Mouse (Mus musculus) liver, postnatal 0 days (tissue): ENCODE measurements around the gene Psmb8. TPM values are rescaled to one million over a fixed set of nuclear protein-coding genes. Genes with fewer than 3 reads are reported as not detected.
A peak's percentile ranks its signal among the peaks of the same experiment; 100 is the strongest.

Experiments
- ATAC-seq: fragments of 200-750 bp; cut with Nextera tagmentation; 2 replicates; pipeline ENCODE4 v1.8.0; 2017; ENCODE audit warnings: mild to moderate bottlenecking, moderate library complexity
- DNase-seq: peaks from one replicate; pipeline ENCODE4 v3.0.0-alpha.2; 2016
- H3K27ac ChIP-seq: fragments of 300-500 bp; sonication (generic); 2 replicates; pipeline ENCODE4 v1.5.1; 2014; ENCODE audit warnings: antibody characterized with exemption, moderate library complexity, mild to moderate bottlenecking, low read depth
- H3K27me3 ChIP-seq: fragments of 300-500 bp; sonication (generic); 2 replicates; pipeline ENCODE4 v1.6.1; 2014; ENCODE audit warnings: low read length, control low read depth, mixed read lengths; ENCODE audit not compliant: insufficient read depth
- H3K36me3 ChIP-seq: fragments of 300-500 bp; sonication (generic); replicated peaks from 2 replicates; pipeline ENCODE4 v1.6.1; 2014; ENCODE audit warnings: mild to moderate bottlenecking, control low read depth, low read length, moderate library complexity, mixed read lengths; ENCODE audit not compliant: insufficient read depth
- H3K4me1 ChIP-seq: fragments of 300-500 bp; sonication (generic); 2 replicates; pipeline ENCODE4 v1.6.1; 2014; ENCODE audit warnings: antibody characterized with exemption, mild to moderate bottlenecking, control low read depth; ENCODE audit not compliant: insufficient read depth
- H3K4me2 ChIP-seq: fragments of 300-500 bp; sonication (generic); 2 replicates; pipeline ENCODE4 v1.6.1; 2014; ENCODE audit warnings: low read depth, mild to moderate bottlenecking, low read length, moderate library complexity, mixed read lengths
- H3K4me3 ChIP-seq: fragments of 300-500 bp; sonication (generic); 2 replicates; pipeline ENCODE4 v1.5.1; 2014; ENCODE audit warnings: low read depth, low read length
- H3K9ac ChIP-seq: fragments of 300-500 bp; sonication (generic); replicated peaks from 2 replicates; pipeline ENCODE4 v1.6.1; 2014; ENCODE audit warnings: mild to moderate bottlenecking, moderate library complexity
- H3K9me3 ChIP-seq: fragments of 300-500 bp; sonication (generic); 2 replicates; pipeline ENCODE4 v1.6.1; 2016; ENCODE audit warnings: mild to moderate bottlenecking, control low read depth, low read length, mixed read lengths
- CTCF ChIP-seq: sonication (generic); IDR thresholded peaks from 2 replicates; pipeline ENCODE4 v1.5.1; 2016; ENCODE audit warnings: antibody characterized with exemption, low read depth
- EP300 ChIP-seq: IDR thresholded peaks from 2 replicates; pipeline ENCODE4 v1.6.1; 2016; ENCODE audit warnings: antibody characterized with exemption, low read depth, mild to moderate bottlenecking
- WGBS: fragments of 180-500 bp; shearing (Covaris S2); extraction: QIAGEN DNeasy Blood & Tissue Kit; methylation state at CpG from one replicate; pipeline ENCODE4 v1.1.7; 2014; ENCODE audit not compliant: insufficient replicate concordance; 5-methylcytosine and 5-hydroxymethylcytosine counted together
- polyA plus RNA-seq: library from polyadenylated mRNA; unstranded; fragments of >200 nt; fragmentation: Nextera tagmentation; extraction: Ambion mirVana; gene quantifications from 2 replicates; pipeline ENCODE4 v1.2.1, GENCODE M21; 2015

Gene Psmb8
- polyA plus RNA-seq, 1 experiment from 2014 or later: 49.7 TPM

DNA sequence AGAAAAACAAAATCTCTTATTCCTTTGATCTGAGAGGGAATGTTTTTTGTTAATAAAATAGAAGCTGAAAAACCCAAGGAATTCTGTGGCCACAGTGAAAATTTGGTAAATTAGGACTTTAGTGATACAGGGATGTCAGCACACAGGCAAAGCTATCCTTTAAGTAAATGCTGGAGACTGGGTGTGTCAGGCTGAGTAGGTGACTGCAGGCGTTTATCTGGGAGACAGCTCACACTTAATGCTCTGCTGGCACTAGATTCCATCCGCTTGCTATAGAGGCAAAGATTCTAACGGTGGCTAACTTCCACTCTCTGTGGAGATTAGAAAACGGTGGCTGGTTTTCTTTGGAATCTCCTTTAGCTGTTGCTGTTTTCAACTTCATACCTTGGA, 27.0 kb upstream of the Psmb8 start:
- peak overlapping the region; percentile 68; the same call in 1 of the 2 replicates for H3K4me2 ChIP-seq
- DNase-seq (no peak), ATAC-seq (peak; percentile 35)
- 8% methylated on average over 4 of the region's 4 CpGs for WGBS
- H3K4me3 ChIP-seq: no peak overlapping the region
- no peak overlapping the region for H3K9ac ChIP-seq
- H3K9me3 ChIP-seq: no peaks in the 10 kb centered on the region
- TF ChIP-seq CTCF (no peak), EP300 (no peak)
- H3K27ac ChIP-seq: no peak overlapping the region
- H3K27me3 ChIP-seq: no peaks in the 10 kb centered on the region
- H3K36me3 ChIP-seq: no peaks in the 10 kb centered on the region
- peaks cover 3% of the 10 kb centered on the region for H3K4me1 ChIP-seq

GRCm38 (mm10) chr17:34170877-34171498, 26.5 kb upstream of the Psmb8 start:
- peak; percentile 86 for DNase-seq
- peak overlapping the region; percentile 68 for H3K4me2 ChIP-seq

GRCm38 (mm10) chr17:34172528-34172927, 25.0 kb upstream of the Psmb8 start:
- no peaks in the 10 kb centered on the region for H3K36me3 ChIP-seq
- H3K27ac ChIP-seq: no peak overlapping the region
- no peaks in the 10 kb centered on the region for H3K9me3 ChIP-seq
- ATAC-seq: no peak
- peak; percentile 43; the same call in 1 of the 2 replicates for TF ChIP-seq CTCF
- no peak for TF ChIP-seq EP300
- H3K27me3 ChIP-seq: no peaks in the 10 kb centered on the region
- H3K9ac ChIP-seq: no peak overlapping the region
- no peak overlapping the region for H3K4me3 ChIP-seq
- peaks cover 3% of the 10 kb centered on the region for H3K4me1 ChIP-seq
- WGBS: 95% methylated on average over 5 of the region's 5 CpGs
- no peak overlapping the region for H3K4me2 ChIP-seq
- no peak for DNase-seq

More at GRCm38 (mm10) chr17:34170877-34171498, 26.5 kb upstream of the Psmb8 start:
- peak overlapping the region; percentile 40; the same call in 1 of the 2 replicates for H3K27ac ChIP-seq
- peaks cover 3% of the 10 kb centered on the region for H3K4me1 ChIP-seq
- no peaks in the 10 kb centered on the region for H3K9me3 ChIP-seq
- 0 out of 2 replicates have a peak overlapping the region, but pooled peaks have one; percentile 21 for H3K9ac ChIP-seq
- WGBS: 14% methylated on average over 13 of the region's 13 CpGs
- H3K4me3 ChIP-seq: peak overlapping the region; percentile 28
- peak; percentile 78 for ATAC-seq
- H3K27me3 ChIP-seq: no peaks in the 10 kb centered on the region
- no peaks in the 10 kb centered on the region for H3K36me3 ChIP-seq
- no peak for TF ChIP-seq EP300
- TF ChIP-seq CTCF: peak; percentile 97

DNA sequence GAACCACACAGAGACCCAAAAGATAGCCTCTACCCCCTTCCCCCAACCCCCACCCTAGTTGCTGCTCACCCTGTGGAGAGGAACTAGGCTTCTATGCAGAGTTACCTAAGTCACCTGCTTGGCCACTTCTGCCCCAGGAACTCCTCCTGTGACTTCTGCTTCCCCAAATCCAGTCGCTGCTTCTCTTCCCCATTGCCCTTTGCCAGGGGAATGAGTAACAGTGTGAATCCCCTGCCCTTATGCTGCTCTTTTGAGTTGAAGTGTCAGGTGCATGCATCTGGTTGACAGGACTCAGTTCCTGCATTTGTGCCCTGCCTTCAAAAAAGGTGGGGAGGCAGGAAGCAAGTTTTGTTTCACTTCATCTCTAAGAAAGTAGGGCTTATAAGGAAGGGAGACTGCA, 23.4 kb upstream of the Psmb8 start:
- WGBS: 33% methylated on average over 1 of the region's 1 CpGs
- H3K27me3 ChIP-seq: no peaks in the 10 kb centered on the region
- no peak overlapping the region for H3K9ac ChIP-seq
- H3K36me3 ChIP-seq: no peaks in the 10 kb centered on the region
- no peak overlapping the region for H3K4me2 ChIP-seq
- ATAC-seq: no peak
- DNase-seq: no peak
- no peak overlapping the region for H3K27ac ChIP-seq
- peaks cover 3% of the 10 kb centered on the region for H3K4me1 ChIP-seq
- H3K4me3 ChIP-seq: no peak overlapping the region
- no peaks in the 10 kb centered on the region for H3K9me3 ChIP-seq
- no peak for TF ChIP-seq CTCF
- no peak for TF ChIP-seq EP300

- Histone ChIP-seq H3K9ac (no peak overlapping the region), H3K36me3 (no peaks in the 10 kb centered on the region), H3K27me3 (no peaks in the 10 kb centered on the region), H3K9me3 (no peaks in the 10 kb centered on the region), H3K4me2 (no peak overlapping the region), H3K27ac (no peak overlapping the region), H3K4me1 (peaks cover 6% of the 10 kb centered on the region; the same call in 1 of the 2 replicates), H3K4me3 (no peak overlapping the region)
- DNase-seq (peak; percentile 47), ATAC-seq (no peak)
- no peak for TF ChIP-seq EP300
- TF ChIP-seq CTCF: peak; percentile 52
- 68% methylated on average over 4 of the region's 4 CpGs for WGBS
Observed at GRCm38 (mm10) chr17:34177179-34177578, 20.3 kb upstream of the Psmb8 start.

DNA sequence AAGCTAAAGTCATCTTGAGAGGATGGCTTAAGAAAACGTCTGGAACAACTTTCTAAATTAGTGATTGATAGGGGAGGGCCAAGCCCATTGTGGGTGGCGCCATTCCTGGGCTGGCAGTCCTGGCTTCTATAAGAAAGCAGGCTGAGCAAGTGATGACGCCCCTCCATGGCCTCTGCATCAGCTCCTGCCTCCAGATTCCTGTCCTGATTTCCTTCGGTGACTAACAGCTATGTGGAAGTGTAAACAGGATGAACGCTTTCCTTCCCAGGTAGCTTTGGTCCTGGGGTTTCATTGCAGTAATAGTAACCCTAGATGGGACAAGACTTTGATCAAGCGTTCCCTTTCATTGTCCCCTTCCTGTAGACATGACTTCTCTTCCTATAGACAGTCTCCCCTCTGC, 18.5 kb upstream of the Psmb8 start:
- DNase-seq (no peak), ATAC-seq (no peak)
- H3K4me3 ChIP-seq: no peak overlapping the region
- peaks cover 6% of the 10 kb centered on the region; the same call in 1 of the 2 replicates for H3K4me1 ChIP-seq
- H3K9ac ChIP-seq: no peak overlapping the region
- H3K9me3 ChIP-seq: no peaks in the 10 kb centered on the region
- no peaks in the 10 kb centered on the region for H3K27me3 ChIP-seq
- no peak overlapping the region for H3K4me2 ChIP-seq
- 64% methylated on average over 6 of the region's 6 CpGs for WGBS
- TF ChIP-seq CTCF: no peak
- no peak for TF ChIP-seq EP300
- no peaks in the 10 kb centered on the region for H3K36me3 ChIP-seq
- no peak overlapping the region for H3K27ac ChIP-seq
